Mouse (Mus musculus) common myeloid progenitor, adult 5-6 weeks (primary cell): ENCODE data around the gene Gpr108. TPM values are rescaled to one million over a fixed set of nuclear protein-coding genes. Genes with fewer than 3 reads are reported as not detected.

Experiments
- ATAC-seq: replicated peaks from 2 replicates; pipeline ENCODE4 v1.8.0; 2016; ENCODE audit warnings: low read depth, mild to moderate bottlenecking, moderate TSS enrichment, inconsistent platforms; ENCODE audit not compliant: poor library complexity, severe bottlenecking
- total RNA-seq: library from RNA; stranded (forward); fragments of 200-1000, 187-1606 nt; gene quantifications from 2 replicates; pipeline ENCODE4 v1.2.3, GENCODE M21; 2017

Gpr108 gene
- total RNA-seq, 1 experiment from 2014 or later = 17.0 TPM

DNA sequence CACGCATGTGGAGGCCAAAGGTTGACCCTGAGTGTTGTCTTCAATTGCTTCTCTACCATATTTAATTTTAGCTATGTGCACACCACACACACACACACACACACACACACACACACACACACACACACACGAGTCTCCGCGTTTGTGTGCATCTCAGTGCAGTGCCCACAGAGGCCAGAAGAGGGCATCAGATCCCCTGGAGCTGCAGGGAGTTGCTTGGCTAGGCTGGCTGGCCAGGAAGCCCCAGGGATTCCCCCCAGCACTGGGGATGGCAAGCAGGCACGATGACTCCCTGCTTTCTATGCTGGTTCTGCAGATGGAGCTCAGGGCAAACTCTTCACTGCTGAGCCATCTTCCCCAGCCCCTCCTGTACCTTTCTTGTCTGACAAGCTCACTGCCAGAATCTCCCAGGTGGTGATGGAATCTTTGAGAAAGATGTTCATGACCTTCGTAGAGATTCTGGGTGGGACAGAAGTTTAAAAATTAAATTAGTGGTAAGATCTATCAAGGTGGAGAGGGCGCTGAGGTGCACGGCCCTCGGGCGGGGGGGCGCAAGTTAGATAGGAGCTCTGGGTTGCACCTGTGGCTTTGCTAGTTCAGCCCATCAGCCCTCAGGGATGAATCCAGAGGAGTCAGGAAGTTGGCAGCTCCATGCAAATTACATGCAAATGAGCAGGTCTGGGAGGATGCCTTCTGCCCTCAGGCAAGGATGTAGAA lies 28.9 kb downstream of the Gpr108 start:
- ATAC-seq = peak; percentile 67

DNA sequence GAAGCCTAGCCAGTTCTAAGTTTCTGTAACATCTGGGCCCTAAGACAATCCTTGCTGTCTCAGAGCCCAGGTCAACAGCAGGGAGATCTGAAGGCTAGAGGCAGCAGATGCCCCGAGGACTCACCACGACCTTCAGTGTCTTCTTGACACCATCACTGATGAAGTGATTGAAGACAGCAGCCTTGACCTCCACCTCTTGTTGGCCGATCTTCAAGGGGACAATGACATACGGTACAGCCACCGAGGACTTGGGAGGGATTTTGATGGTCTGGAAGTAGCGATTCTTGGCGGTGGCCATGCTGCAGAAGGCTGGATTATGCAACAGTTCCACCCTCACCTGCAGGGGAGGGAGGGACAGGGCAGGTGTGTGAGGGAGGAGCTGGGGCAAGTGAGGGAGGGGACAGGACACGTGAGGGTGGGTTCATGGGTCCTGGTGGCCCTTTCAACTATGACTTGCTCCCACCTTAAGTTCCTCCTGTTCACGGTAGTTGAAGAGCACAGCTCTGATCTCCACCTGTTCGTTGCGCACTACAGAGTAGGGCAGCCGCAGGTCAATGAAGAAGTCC lies 29.8 kb downstream of the Gpr108 start:
- ATAC-seq = no peak

DNA sequence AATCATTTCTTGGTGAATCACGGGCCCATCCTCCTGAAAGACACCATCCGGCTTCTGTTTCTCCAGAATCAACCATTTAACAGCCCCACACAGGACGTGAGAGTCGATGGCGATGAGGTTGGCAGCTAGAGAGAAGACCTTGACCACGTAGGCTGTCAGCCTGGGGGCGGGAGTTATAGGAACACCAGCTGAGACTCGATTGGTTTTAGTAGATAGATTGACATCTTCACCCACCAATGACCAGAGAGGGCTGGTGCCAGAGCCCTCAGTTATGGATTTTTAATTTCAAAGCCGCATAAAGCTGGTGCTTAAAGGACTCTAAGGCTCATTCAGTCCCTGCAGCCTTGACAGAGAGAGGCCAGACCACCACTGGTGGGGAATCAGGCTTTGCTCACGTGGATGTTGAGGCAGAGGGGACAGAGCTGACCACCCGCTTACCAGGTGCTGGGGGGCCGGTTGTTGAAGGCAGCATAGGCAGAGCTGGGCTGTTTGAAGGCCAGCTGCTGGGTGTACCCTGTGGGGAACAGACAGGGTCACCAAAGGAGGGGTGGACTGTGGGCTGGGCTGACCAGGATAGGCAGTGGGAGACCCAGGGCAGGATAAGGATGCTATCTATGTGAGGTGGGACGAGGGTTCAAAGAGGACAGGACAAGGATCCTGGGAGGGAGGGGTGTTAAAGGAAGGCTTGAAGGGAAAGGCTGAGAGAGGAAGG lies 33.4 kb downstream of the Gpr108 start:
- ATAC-seq = peak; percentile 55

DNA sequence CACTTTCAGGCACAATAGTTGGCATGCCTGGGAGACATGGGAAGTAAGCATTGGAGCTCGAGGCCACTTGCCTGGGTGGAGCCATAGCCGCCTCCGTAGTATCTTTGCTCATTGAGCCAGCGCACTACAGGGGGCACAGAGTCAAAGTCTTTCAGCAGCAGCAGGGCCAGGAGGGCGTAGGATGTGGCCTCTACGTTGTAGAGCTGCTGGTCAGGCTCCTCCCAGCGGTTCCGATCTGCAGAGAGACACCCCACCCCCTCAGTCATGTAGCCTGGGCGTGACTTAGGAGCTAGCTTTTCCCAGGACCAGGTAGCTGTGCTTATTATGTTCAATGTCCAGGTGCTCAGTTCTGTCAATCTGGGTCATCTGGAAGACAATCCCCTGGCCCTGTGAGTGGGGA lies 36.7 kb downstream of the Gpr108 start:
- no peak for ATAC-seq

DNA sequence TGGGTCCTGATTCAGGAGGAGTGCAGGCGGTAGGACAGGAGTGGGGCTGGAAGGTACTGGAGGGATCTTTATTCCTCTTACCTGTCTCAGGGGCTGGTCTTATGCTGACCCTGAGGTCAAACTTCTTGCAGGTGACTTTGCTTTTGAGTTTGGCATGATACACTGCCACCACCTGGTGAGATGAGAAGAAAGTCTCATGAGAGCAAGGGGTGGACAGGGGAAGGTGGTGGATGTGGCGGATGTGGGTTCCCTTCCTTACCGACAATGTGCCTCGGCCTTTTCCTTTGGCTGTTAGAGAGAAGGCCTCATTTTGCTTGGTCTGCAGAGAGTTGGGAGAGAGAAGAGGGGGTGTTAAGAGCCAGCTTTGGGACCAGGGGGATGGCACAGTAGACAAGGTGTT lies 38.9 kb downstream of the Gpr108 start:
- ATAC-seq = peak; percentile 83

DNA sequence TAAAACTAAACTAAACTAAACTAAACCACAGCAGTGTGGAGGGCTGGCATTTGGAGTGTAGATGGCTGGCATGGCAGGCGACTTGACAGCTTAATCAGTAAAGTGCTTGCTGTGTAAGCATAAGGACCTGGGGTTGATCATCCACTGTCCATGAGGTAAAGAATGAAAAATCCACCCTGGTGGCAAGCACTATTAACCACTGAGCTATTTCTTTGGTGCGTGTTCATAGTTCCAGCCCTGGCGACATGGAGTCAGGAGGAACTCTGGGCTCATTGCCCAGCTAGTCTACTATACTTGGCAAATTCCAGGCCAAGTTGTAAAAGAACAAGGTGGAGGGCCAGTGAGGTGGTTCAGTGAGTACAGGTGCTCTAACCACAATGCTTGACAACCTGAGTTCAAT lies 40.3 kb downstream of the Gpr108 start:
- no peak for ATAC-seq

DNA sequence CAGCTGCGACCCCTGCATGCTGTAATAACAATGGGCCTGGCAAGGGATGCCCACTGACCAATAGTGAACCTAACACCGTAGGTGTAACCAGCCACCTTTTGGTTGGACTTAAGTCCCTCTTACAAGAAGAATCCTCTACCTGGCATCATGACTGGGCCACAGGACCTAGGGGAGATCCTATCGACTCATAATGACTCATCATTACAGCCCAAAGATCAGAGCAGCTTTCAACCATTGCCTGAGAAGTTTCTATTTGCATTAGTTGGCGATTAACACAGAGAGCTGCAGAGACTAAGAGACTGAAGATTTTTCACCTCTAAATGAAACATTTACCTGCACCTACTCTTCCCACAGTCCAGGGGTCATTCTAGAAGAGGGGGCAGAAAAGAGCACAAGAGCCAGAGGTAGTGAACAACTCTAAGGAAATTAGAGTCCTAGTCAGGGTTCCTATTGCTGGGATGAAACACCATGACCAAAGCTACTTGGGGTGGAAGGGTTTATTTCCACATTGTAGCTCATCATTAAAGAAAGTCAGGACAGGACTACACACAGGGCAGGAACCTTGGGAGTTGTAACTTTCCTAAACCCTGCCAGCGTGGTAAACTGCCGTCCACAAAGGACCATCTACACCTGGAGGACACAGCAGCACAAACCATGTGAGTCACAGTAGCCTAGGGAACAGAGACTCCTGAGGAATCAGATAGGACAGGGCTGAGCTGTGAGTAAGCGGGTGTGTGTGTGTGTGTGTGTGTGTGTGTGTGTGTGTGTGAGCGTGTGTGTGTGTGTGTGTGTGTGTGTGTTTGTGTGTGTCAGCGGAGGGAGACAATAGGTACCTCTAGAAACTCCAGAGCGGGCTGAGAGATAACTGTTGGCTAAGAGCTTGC lies 46.2 kb downstream of the Gpr108 start:
- ATAC-seq = no peak

DNA sequence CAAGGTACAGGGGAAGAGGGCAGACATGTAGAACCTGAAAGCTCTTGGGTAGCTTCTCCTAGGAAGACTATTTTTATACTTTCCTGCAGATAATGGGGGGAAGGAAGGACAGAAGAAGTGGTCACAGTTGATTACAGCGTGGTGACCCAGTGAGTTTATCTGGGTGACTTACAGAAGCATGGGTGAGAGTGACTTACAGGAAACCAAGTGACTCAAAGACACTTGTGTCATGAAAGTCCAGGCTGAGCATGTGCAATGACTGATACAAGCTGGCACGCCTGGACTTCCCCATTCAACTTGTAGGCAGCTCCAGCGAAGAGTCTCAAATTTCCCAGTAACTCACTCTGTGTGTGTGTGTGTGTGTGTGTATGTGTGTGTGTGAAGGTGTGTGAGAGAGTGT lies 50.0 kb downstream of the Gpr108 start:
- ATAC-seq = peak; percentile 35; the same call in 1 of the 2 replicates

DNA sequence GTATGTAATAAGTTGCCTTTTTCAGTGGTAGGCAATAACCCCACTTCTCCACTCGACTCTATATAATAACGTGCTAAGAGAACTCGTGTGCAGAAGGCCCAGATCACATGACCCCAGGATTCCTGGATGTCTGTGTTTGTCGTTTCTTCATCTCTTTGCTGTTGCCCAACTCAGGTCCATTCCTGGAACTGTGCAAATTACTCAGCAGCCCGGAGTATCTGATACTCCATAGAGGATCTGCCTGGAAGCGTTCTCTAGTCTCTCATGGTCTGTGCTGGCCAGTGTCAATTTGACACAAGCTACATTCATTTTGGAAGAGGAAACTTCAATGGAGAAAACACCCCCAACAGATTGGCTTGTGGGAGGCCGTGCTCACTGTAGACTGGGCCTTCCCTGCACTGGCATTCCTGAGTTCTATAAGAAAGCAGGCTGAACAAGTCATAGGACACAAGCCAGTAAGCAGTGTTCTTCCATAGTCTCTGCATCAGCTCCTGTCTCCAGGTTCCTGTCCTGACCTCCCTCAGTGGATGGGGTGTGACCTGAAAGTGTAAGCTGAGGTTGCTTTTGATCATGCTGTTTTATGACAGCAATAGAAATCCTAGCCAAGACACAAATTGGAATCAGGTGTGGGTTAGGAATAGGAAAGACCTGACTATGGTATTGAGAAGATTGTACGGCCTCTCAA lies 52.8 kb downstream of the Gpr108 start:
- no peak for ATAC-seq

DNA sequence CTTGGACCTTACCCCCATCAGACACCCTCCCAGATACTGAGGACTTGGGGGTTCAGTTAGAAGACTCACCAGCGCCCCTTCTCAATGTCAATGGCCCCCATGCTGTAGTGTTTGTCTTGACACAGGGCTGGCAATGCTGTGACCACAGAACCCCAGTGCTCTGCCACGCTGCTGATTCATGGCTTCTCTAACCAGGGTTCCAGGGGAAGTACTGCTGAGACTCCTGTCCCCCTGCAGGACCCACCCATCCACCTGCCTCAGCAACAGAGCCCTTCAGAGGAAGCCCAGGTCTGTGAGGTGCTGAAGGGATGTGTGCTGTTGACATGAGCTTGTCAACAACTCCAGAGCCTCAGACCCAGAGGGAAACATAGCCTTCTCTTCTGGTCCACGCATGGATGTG lies 53.5 kb downstream of the Gpr108 start:
- ATAC-seq = 0 out of 2 replicates have a peak, but pooled peaks have one; percentile 14

DNA sequence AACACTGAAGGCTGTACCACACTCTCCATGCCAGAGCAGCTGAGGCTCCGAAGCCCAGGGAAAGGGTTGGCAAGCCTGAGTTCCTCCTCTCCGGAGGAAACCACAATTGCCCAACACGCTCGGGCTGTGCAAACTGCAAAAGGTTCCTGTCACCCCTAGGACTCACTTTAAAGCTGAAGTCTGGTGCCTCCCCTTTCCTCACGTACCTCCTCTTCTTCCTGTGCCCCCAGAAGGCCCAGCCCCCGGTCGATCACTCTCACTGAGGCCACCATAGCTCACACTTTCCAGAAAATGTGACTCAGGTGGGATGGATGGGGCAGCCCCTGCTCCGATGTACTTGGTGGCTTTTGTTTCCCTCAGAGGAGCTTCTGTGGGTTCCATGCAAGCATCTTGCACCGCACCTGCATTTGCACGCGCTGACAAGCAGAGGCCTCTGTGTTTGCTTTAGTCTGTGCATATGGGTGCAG lies 54.2 kb downstream of the Gpr108 start, which contains the start of gene Tnfsf14:
Gene Tnfsf14, minus strand, starts transcription at position 137 of the 467 bp plus-strand sequence.
- ATAC-seq = peak; percentile 87

DNA sequence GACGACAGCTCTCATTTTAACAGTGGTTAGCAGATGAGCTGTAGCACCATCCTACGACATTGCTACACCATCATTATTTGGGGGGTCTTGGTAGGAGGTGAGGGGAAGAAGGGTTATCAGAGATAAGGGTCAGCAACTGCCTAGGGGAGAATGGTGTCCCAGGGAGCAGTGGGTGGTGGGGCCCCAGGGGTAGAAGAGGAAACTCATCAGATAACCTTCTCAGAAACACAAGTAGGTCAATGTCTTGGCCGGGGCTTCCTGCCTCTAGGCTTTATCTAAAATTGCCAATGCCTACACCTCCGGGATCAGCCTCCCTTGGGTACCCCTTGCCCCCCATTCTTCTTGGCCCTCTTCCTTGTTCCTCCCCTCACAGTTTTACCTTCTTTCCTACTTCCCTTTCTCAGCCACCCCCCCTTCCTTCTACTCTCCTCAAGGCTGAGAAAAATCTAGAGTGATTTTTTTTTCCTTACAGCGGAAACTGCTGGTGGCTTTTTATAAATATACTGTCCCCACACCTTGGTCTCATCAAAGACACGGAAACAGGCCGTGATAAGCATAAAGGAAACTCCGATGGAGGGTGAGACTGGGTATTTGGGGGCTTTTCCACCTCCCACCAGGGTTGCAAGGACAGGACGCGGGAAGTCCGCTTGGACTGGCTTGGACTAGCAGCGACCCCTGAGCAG lies 59.6 kb downstream of the Gpr108 start:
- peak; percentile 47 for ATAC-seq

DNA sequence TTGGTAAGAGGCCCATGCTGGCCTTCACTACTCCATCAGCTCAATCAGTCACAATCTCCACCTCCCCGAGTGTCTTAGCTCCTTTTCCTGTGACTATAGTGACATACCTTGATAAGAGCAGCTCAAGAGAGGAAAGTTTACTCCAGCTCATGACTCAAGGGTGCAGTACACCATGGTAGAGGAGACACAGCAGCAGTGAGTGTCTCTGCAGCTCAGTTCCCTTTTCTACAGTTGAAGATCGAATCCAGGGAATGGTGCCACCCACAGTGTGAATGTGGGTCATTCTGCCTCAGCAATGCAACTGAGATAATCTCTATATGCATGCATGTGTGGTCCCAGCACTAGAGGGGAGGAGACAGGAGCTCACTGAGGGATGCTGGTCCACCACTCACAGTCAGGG lies 62.6 kb downstream of the Gpr108 start:
- no peak for ATAC-seq

Other genes with a start within 250 kb of the Gpr108 start
- gene Pspn, start 248.4 kb downstream of the Gpr108 start, total RNA-seq = not detected in 2 replicates
- 108 and 124 TPM in 2 replicates for gene Gtf2f1, start 237.2 kb downstream of the Gpr108 start, total RNA-seq
- gene Gm17949, start 237.0 kb downstream of the Gpr108 start, total RNA-seq = not detected in 2 replicates
- 90.7 and 122 TPM in 2 replicates for gene Khsrp, start 216.9 kb downstream of the Gpr108 start, total RNA-seq
- gene Slc25a41, start 206.8 kb downstream of the Gpr108 start, total RNA-seq = not detected in 2 replicates
- gene Crb3, start 189.3 kb downstream of the Gpr108 start, total RNA-seq = 1.3 TPM in 1 of 2 replicates, not detected in the other
- 6.4 and 11.6 TPM in 2 replicates for gene Slc25a23, start 188.6 kb downstream of the Gpr108 start, total RNA-seq
- 4.4 and 5.0 TPM in 2 replicates for gene Dennd1c, start 169.9 kb downstream of the Gpr108 start, total RNA-seq
- gene Tubb4a, start 160.7 kb downstream of the Gpr108 start, total RNA-seq = not detected in 2 replicates
- gene Tnfsf9, start 143.1 kb downstream of the Gpr108 start, total RNA-seq = 0.82 and 1.7 TPM in 2 replicates
- not detected in 2 replicates for gene Cd70, start 98.7 kb downstream of the Gpr108 start, total RNA-seq
- gene Tnfsf14, start 54.3 kb downstream of the Gpr108 start, total RNA-seq = 7.2 and 9.0 TPM in 2 replicates
- gene C3, start 20.3 kb downstream of the Gpr108 start, total RNA-seq = 8.4 and 19.3 TPM in 2 replicates
- gene Trip10, start 1.0 kb upstream of the Gpr108 start, total RNA-seq = 8.4 and 9.8 TPM in 2 replicates
- gene Vav1, start 30.7 kb upstream of the Gpr108 start, total RNA-seq = 182 and 183 TPM in 2 replicates
- gene Adgre1, start 110.2 kb upstream of the Gpr108 start, total RNA-seq = 2.4 and 9.0 TPM in 2 replicates